Mouse (Mus musculus) lung, embryonic 14.5 days (tissue): ENCODE results near the gene Tlcd1. TPM values are rescaled to one million over a fixed set of nuclear protein-coding genes. Genes with fewer than 3 reads are reported as not detected.

ENCODE experiments used
- ATAC-seq: fragments of 200-750 bp; cut with Nextera tagmentation; 2 replicates; pipeline ENCODE4 v1.8.0; 2017; ENCODE audit warnings: mild to moderate bottlenecking, moderate TSS enrichment, moderate library complexity; ENCODE audit not compliant: insufficient read depth
- DNase-seq: peaks from one replicate; pipeline ENCODE4 v3.0.0-alpha.2; 2015
- H3K27ac ChIP-seq: fragments of 300-500 bp; sonication (generic); 2 replicates; pipeline ENCODE4 v1.5.1; 2014; ENCODE audit warnings: low read depth, mild to moderate bottlenecking, moderate library complexity
- H3K27me3 ChIP-seq: fragments of 300-500 bp; sonication (generic); 2 replicates; pipeline ENCODE4 v1.6.1; 2014; ENCODE audit warnings: low read length, control low read depth; ENCODE audit not compliant: insufficient read depth
- H3K36me3 ChIP-seq: fragments of 300-500 bp; sonication (generic); 2 replicates; pipeline ENCODE4 v1.6.1; 2014; ENCODE audit warnings: control low read depth; ENCODE audit not compliant: insufficient read depth
- H3K4me1 ChIP-seq: fragments of 300-500 bp; sonication (generic); 2 replicates; pipeline ENCODE4 v1.6.1; 2014; ENCODE audit warnings: antibody characterized with exemption, control low read depth; ENCODE audit not compliant: insufficient read depth
- H3K4me2 ChIP-seq: fragments of 300-500 bp; sonication (generic); 2 replicates; pipeline ENCODE4 v1.6.1; 2014; ENCODE audit warnings: mild to moderate bottlenecking
- H3K4me3 ChIP-seq: fragments of 300-500 bp; sonication (generic); 2 replicates; pipeline ENCODE4 v1.5.1; 2014; ENCODE audit warnings: low read depth, low read length
- H3K9ac ChIP-seq: fragments of 300-500 bp; sonication (generic); 2 replicates; pipeline ENCODE4 v1.6.1; 2014
- H3K9me3 ChIP-seq: fragments of 300-500 bp; sonication (generic); 2 replicates; pipeline ENCODE4 v1.6.1; 2016; ENCODE audit warnings: low read depth, low read length, control low read depth
- CTCF ChIP-seq: IDR thresholded peaks from 2 replicates; pipeline ENCODE4 v1.5.1; 2016; ENCODE audit warnings: antibody characterized with exemption, low read depth
- WGBS: fragments of 180-500 bp; shearing (Covaris S2); extraction: QIAGEN DNeasy Blood & Tissue Kit; methylation state at CpG from one replicate; pipeline ENCODE4 v1.1.7; 2014; 5-methylcytosine and 5-hydroxymethylcytosine counted together
- polyA plus RNA-seq: library from polyadenylated mRNA; unstranded; fragments of >200 nt; fragmentation: Nextera tagmentation; extraction: Ambion mirVana; gene quantifications from 2 replicates; pipeline ENCODE4 v1.2.1, GENCODE M21; 2014

Gene Tlcd1
- polyA plus RNA-seq, 1 experiment from 2014 or later = 21.6 TPM

DNA sequence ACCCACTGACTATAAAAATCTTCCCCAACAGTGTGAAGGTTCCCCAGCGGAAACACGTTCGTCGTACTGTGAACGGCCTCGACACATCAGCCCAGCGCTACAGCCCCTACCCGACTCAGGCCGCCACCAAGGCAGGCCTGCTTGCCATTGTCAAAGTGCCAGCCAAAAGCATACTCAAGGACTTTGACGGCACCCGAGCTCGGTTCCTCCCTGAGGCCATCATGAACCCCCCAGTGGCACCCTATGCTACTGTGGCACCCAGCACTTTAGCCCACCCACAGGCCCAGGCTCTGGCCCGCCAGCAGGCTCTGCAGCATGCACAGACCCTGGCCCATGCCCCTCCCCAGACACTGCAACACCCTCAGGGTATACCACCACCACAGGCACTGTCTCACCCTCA is 22.7 kb upstream of the Tlcd1 start:
- no peak for TF ChIP-seq CTCF
- 81% methylated on average over 13 of the region's 13 CpGs for WGBS
- no peak overlapping the region; the same call in 1 of the 2 replicates for H3K9ac ChIP-seq
- no peak overlapping the region for H3K4me3 ChIP-seq
- 0 out of 2 replicates have a peak, but pooled peaks cover 6% of the 10 kb centered on the region for H3K4me1 ChIP-seq
- H3K36me3 ChIP-seq = peaks cover 83% of the 10 kb centered on the region
- H3K9me3 ChIP-seq = no peaks in the 10 kb centered on the region
- peak overlapping the region; percentile 81 for H3K27ac ChIP-seq
- H3K27me3 ChIP-seq = no peaks in the 10 kb centered on the region
- no peak overlapping the region for H3K4me2 ChIP-seq
- no peak for DNase-seq
- no peak for ATAC-seq

GRCm38 (mm10) chr11:78155674-78156073 is 20.8 kb upstream of the Tlcd1 start:
- Histone ChIP-seq H3K36me3 (peaks cover 83% of the 10 kb centered on the region), H3K4me3 (no peak overlapping the region), H3K27ac (no peak overlapping the region), H3K9ac (no peak overlapping the region), H3K27me3 (no peaks in the 10 kb centered on the region), H3K9me3 (no peaks in the 10 kb centered on the region), H3K4me2 (no peak overlapping the region), H3K4me1 (0 out of 2 replicates have a peak, but pooled peaks cover 6% of the 10 kb centered on the region)
- WGBS = 84% methylated on average over 5 of the region's 5 CpGs
- ATAC-seq (no peak), DNase-seq (no peak)
- TF ChIP-seq CTCF = no peak

DNA sequence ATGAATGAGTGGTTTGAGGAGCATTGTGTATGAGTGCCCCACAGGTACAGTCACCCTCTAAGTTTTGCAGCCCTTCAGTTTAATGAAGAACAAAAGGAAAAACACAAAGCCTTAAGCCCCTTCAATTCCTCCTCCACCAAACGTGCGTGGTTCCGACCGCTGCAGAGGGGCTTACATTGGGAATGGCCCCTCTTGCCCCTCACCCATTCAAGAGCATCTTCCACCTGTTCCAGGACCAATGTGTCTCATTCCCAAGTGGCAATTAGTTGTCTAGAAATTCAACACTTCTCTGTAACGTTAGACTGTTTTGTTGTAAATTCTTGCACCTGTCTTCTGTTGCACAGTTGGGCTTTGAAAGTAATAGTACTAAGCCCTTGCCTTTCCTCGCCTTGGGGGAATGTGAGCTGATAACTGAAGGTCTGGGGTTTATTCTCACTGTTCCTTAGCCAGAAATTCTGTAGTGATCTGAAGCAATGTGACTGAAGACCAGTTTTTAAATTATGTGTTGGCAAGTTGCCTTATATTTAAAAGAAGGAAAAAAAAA is 20.3 kb upstream of the Tlcd1 start:
- Histone ChIP-seq H3K27ac (no peak overlapping the region), H3K4me1 (0 out of 2 replicates have a peak, but pooled peaks cover 6% of the 10 kb centered on the region)
- 73% methylated on average over 6 of the region's 6 CpGs for WGBS

GRCm38 (mm10) chr11:78159096-78159495 is 17.4 kb upstream of the Tlcd1 start:
- peaks cover 6% of the 10 kb centered on the region; the same call in 1 of the 2 replicates for H3K4me1 ChIP-seq
- no peak overlapping the region for H3K9ac ChIP-seq

More for the DNA sequence above, 20.3 kb upstream of the Tlcd1 start:
- H3K9ac ChIP-seq = no peak overlapping the region
- no peak for TF ChIP-seq CTCF
- no peaks in the 10 kb centered on the region for H3K27me3 ChIP-seq
- H3K4me3 ChIP-seq = no peak overlapping the region
- peaks cover 83% of the 10 kb centered on the region for H3K36me3 ChIP-seq
- ATAC-seq (no peak), DNase-seq (no peak)
- H3K4me2 ChIP-seq = no peak overlapping the region
- no peaks in the 10 kb centered on the region for H3K9me3 ChIP-seq

GRCm38 (mm10) chr11:78159557-78159956 is 17.0 kb upstream of the Tlcd1 start:
- H3K4me2 ChIP-seq = no peak overlapping the region
- ATAC-seq (no peak), DNase-seq (no peak)
- H3K36me3 ChIP-seq = peaks cover 83% of the 10 kb centered on the region
- H3K4me1 ChIP-seq = peaks cover 6% of the 10 kb centered on the region; the same call in 1 of the 2 replicates
- WGBS = 57% methylated on average over 7 of the region's 7 CpGs
- H3K27ac ChIP-seq = peak overlapping the region; percentile 8; the same call in 1 of the 2 replicates
- no peak overlapping the region for H3K4me3 ChIP-seq
- no peak overlapping the region for H3K9ac ChIP-seq
- no peaks in the 10 kb centered on the region for H3K27me3 ChIP-seq
- TF ChIP-seq CTCF = no peak
- H3K9me3 ChIP-seq = no peaks in the 10 kb centered on the region

More at GRCm38 (mm10) chr11:78159096-78159495, 17.4 kb upstream of the Tlcd1 start:
- ATAC-seq = peak; percentile 18
- peak; percentile 93 for DNase-seq
- Histone ChIP-seq H3K27ac (no peak overlapping the region), H3K36me3 (peaks cover 87% of the 10 kb centered on the region), H3K9me3 (no peaks in the 10 kb centered on the region), H3K4me2 (no peak overlapping the region), H3K27me3 (no peaks in the 10 kb centered on the region), H3K4me3 (no peak overlapping the region)
- peak; percentile 100 for TF ChIP-seq CTCF
- WGBS = 15% methylated on average over 2 of the region's 2 CpGs

DNA sequence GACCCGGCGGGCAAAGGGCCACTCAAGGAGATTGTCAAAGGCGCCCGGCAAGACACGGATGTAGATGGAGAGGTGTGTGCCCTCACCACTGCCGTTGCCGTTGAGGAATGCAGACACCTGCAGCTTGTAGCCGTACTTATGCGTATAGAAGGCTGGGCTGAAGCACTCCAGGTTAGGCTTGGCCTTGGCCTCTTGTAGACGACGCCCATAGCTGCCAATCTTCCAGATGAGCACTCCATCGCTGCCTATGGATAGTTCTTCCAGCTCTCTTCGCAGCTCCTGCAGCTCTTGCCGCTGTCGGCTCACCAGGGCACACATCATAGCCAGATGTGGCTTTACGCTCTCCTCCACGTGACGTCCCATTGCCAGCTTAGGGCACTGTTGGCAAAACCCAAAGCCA is 16.3 kb upstream of the Tlcd1 start:
- no peak for DNase-seq
- H3K4me2 ChIP-seq = no peak overlapping the region
- TF ChIP-seq CTCF = no peak
- H3K36me3 ChIP-seq = peaks cover 76% of the 10 kb centered on the region
- peaks cover 6% of the 10 kb centered on the region; the same call in 1 of the 2 replicates for H3K4me1 ChIP-seq
- H3K27me3 ChIP-seq = no peaks in the 10 kb centered on the region
- no peaks in the 10 kb centered on the region for H3K9me3 ChIP-seq
- 75% methylated on average over 18 of the region's 18 CpGs for WGBS
- ATAC-seq = no peak
- no peak overlapping the region for H3K4me3 ChIP-seq
- H3K27ac ChIP-seq = no peak overlapping the region
- no peak overlapping the region for H3K9ac ChIP-seq

DNA sequence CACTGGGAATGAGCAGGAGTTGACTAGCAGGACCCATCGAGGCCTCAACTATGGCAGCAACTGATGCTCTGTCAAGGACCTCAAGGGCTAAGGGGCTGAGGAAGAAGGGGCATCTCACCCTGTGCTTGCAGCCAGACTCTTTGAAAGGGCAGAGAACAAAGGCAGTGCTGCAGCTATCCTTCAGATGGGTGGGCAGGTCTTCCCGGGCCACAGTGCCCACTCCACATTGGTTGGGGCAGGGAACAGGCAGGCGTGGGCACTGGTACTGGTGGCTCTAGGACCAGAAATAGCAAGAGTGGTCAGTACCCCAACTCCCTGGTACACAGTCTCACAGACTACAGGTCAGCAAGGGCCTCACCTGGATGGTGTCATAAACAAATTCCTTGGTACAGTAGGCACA is 15.8 kb upstream of the Tlcd1 start:
- H3K9me3 ChIP-seq = no peaks in the 10 kb centered on the region
- H3K4me1 ChIP-seq = peaks cover 6% of the 10 kb centered on the region; the same call in 1 of the 2 replicates
- WGBS = 85% methylated on average over 3 of the region's 3 CpGs
- H3K4me2 ChIP-seq = no peak overlapping the region
- DNase-seq = no peak
- H3K27me3 ChIP-seq = no peaks in the 10 kb centered on the region
- no peak overlapping the region for H3K27ac ChIP-seq
- H3K4me3 ChIP-seq = no peak overlapping the region
- no peak for ATAC-seq
- peaks cover 72% of the 10 kb centered on the region for H3K36me3 ChIP-seq
- no peak for TF ChIP-seq CTCF
- H3K9ac ChIP-seq = no peak overlapping the region
